ENCODE assay signal across 12 mouse cellular contexts in genomic region chr16:27384893-27385603, GRCm38 (mm10). TPM values are rescaled to one million over a fixed set of nuclear protein-coding genes. Genes with fewer than 3 reads are reported as not detected.
A peak's percentile ranks its signal among the peaks of the same experiment; 100 is the strongest.
DNase-seq lines count a peak whose midpoint lies in the region.
"Had no signal": no experiment of that assay in that cellular context is flagged by ENCODE, and none has a peak within 500 bp of the region (broad histone marks: within the 10 kb centered on the region; RNA-seq: fewer than 3 reads in every experiment).

No protein-coding gene starts in this region.

- H3K9me3 ChIP-seq in limb, embryonic 10.5 days (replicated peaks): no peaks in the 10 kb centered on the region
- H3K9me3 ChIP-seq: G1E; liver, embryonic 12.5 days had no signal

- H3K4me1 ChIP-seq in limb, embryonic 10.5 days: peaks cover 6% of the 10 kb centered on the region; the same call in 1 of the 2 replicates

- peak; percentile 27 to 35 for DNase-seq in heart, adult 9 months (ENCODE audit: low spot score in 2 of 2)
- no peak for DNase-seq in heart, postnatal 25 days (ENCODE audit: low spot score)
- DNase-seq in 3134 (ENCODE audit: extremely low read depth, insufficient read length, low spot score) (peak; percentile 18), 416B (ENCODE audit: low read depth) (peak; percentile 57)
- DNase-seq in layer of hippocampus, adult 9-11 months: peak; percentile 70
- DNase-seq in adrenal gland, postnatal 14 days: no peak
- DNase-seq in limb, embryonic 10.5 days (ENCODE audit: low spot score): no peak
- DNase-seq: lung, postnatal 36 days; thymus, postnatal 25 days had no signal

- H3K27ac ChIP-seq in limb, embryonic 10.5 days: no peak overlapping the region
- H3K27ac ChIP-seq: liver, embryonic 12.5 days had no signal

- H3K4me3 ChIP-seq in limb, embryonic 10.5 days: no peak overlapping the region
- H3K4me3 ChIP-seq: liver, embryonic 12.5 days had no signal

- H3K27me3 ChIP-seq in limb, embryonic 10.5 days (ENCODE audit: low read depth, poor library complexity, severe bottlenecking): no peaks in the 10 kb centered on the region
- H3K27me3 ChIP-seq: liver, embryonic 12.5 days had no signal

- intact Hi-C loops in heart, postnatal 25 days (cut with DNase I): no loop called here

- no peaks in the 10 kb centered on the region for H3K36me3 ChIP-seq in limb, embryonic 10.5 days
- H3K36me3 ChIP-seq: G1E; liver, embryonic 12.5 days had no signal

- WGBS in limb, embryonic 10.5 days: 76% methylated on average over 4 of the region's 4 CpGs

RNA-seq across cellular contexts. Expression of gene Ccdc50, which starts 3.6 kb away (rescaled TPM):
- total RNA-seq in heart, postnatal 25 days (2021): 10 to 100 TPM; 40.5 to 42.3 TPM
- total RNA-seq in adrenal gland, postnatal 14 days (2021): 91.1 and 95.5 TPM in 2 replicates
- 46.7 and 49.2 TPM in 2 replicates for polyA plus RNA-seq in limb, embryonic 10.5 days (2016; fragmentation: Nextera tagmentation; extraction: Ambion mirVana)

RNA-seq across cellular contexts. Expression of gene Uts2b, which starts 15.0 kb away (rescaled TPM):
- under 1 TPM; 0.62 to 0.75 TPM for total RNA-seq in heart, postnatal 25 days (2021)
- total RNA-seq in adrenal gland, postnatal 14 days (2021): not detected in 2 replicates
- polyA plus RNA-seq in limb, embryonic 10.5 days (2016; fragmentation: Nextera tagmentation; extraction: Ambion mirVana): 0.24 TPM in 1 of 2 replicates, not detected in the other
- total RNA-seq: G1E; layer of hippocampus, postnatal 14 days had no signal
- polyA plus RNA-seq: G1E; liver, embryonic 12.5 days had no signal

Comparison
In these comparisons a context has a peak if more than half of its experiments do, and no peak if none do; other contexts are left out.
1. DNase-seq: peak in heart, adult 9 months (2 of 2), 3134 (single experiment), 416B (single experiment) and layer of hippocampus, adult 9-11 months (single experiment); none in heart, postnatal 25 days (single experiment), adrenal gland, postnatal 14 days (single experiment) and limb, embryonic 10.5 days (single experiment).